Mouse (Mus musculus) G1E (cell line): ENCODE results near the gene Gm5485.

Source experiments
- CTCF ChIP-seq: IDR thresholded peaks from 2 replicates; pipeline ENCODE4 v1.5.1; 2012; ENCODE audit warnings: low read depth, low read length, inconsistent platforms, mixed read lengths
- GATA1 ChIP-seq: IDR thresholded peaks from 2 replicates; pipeline ENCODE4 v1.6.1; 2012; ENCODE audit warnings: borderline replicate concordance, low read length, inconsistent platforms, mixed read lengths
- GATA2 ChIP-seq: IDR thresholded peaks from 2 replicates; pipeline ENCODE4 v1.6.1; 2012; ENCODE audit warnings: low read depth, low read length, inconsistent platforms, borderline replicate concordance
- POLR2AphosphoS5 ChIP-seq: IDR thresholded peaks from 2 replicates; pipeline ENCODE4 v1.6.1; 2012; ENCODE audit warnings: low read depth, low read length, inconsistent platforms; ENCODE audit not compliant: insufficient replicate concordance
- TAL1 ChIP-seq: conservative IDR thresholded peaks from 2 replicates; pipeline ENCODE4 v1.6.1; 2012; ENCODE audit warnings: low read depth, low read length, inconsistent platforms, mixed read lengths

DNA sequence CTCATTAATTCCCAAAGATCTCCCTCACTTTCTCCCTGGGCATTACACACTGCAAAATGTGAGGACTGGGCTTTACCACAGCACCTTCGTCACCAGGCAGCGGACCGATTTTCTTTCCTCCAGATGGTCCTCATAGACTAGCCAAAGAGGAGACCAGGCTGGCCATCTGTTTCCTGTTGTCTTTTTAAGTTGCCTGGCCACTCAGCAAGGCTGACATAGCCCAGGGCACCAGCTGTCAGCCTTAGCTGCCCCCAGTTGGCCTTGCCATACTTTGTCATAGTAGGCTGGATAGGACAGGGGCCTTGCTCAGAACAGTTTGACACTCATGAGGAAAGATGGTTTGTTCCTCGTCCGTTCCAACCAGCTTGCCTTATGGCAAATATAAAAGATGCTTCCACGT lies 39.8 kb downstream of the Gm5485 start:
- no peak for TF ChIP-seq CTCF
- no peak for TF ChIP-seq GATA1
- no peak for TF ChIP-seq TAL1
- no peak for TF ChIP-seq GATA2
- no peak for TF ChIP-seq POLR2AphosphoS5
